Mouse (Mus musculus) stomach, postnatal 0 days (tissue): ENCODE measurements around the gene F8.

Experiments used
- CTCF ChIP-seq: IDR thresholded peaks from 2 replicates; pipeline ENCODE4 v1.5.1; 2016; ENCODE audit warnings: antibody characterized with exemption, low read depth, mild to moderate bottlenecking, moderate library complexity
- EP300 ChIP-seq: optimal IDR thresholded peaks from 2 replicates; pipeline ENCODE3; 2016; ENCODE audit warnings: antibody characterized with exemption

DNA sequence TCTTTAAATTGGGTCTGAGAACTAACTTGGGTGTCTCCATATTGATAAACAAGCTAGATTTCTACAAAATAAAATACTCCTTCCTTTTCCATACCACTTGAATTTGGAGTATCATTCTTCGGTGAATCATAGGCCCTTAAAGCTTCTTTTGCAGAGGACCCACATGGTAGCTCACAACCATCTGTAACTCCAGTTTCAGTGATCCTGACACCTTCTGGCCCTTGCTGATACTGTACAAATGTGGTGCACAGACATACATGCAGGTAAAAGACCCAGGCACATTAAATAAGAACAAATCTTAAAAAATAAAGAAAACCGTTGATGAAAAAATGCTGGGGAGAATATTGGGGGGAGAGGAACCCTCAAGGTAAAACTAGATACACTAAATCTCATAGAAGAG lies 244.2 kb downstream of the F8 start:
- TF ChIP-seq CTCF: no peak
- no peak for TF ChIP-seq EP300
